Mouse (Mus musculus) kidney, postnatal 0 days (tissue): ENCODE measurements around the gene Cyp4f39. TPM values are rescaled to one million over a fixed set of nuclear protein-coding genes. Genes with fewer than 3 reads are reported as not detected.

ENCODE experiments used
- ATAC-seq: fragments of 200-750 bp; cut with Nextera tagmentation; replicated peaks from 2 replicates; pipeline ENCODE4 v1.8.0; 2017; ENCODE audit warnings: low read depth, moderate number of reproducible peaks, moderate TSS enrichment, moderate library complexity; ENCODE audit not compliant: low FRiP score
- DNase-seq: peaks from one replicate; pipeline ENCODE4 v3.0.0-alpha.2; 2016; ENCODE audit warnings: low spot score
- H3K27ac ChIP-seq: fragments of 300-500 bp; sonication (generic); 2 replicates; pipeline ENCODE4 v1.5.1; 2014; ENCODE audit warnings: mild to moderate bottlenecking
- H3K27me3 ChIP-seq: fragments of 300-500 bp; sonication (generic); 2 replicates; pipeline ENCODE4 v1.6.1; 2014; ENCODE audit warnings: low read length, mixed read lengths; ENCODE audit not compliant: insufficient read depth
- H3K36me3 ChIP-seq: fragments of 300-500 bp; sonication (generic); 2 replicates; pipeline ENCODE4 v1.6.1; 2014; ENCODE audit warnings: low read length, mixed read lengths; ENCODE audit not compliant: insufficient read depth
- H3K4me1 ChIP-seq: fragments of 300-500 bp; sonication (generic); replicated peaks from 2 replicates; pipeline ENCODE4 v1.6.1; 2014; ENCODE audit warnings: antibody characterized with exemption, low read length, mixed read lengths; ENCODE audit not compliant: insufficient read depth
- H3K4me2 ChIP-seq: fragments of 300-500 bp; sonication (generic); 2 replicates; pipeline ENCODE4 v1.6.1; 2014; ENCODE audit warnings: mild to moderate bottlenecking, low read length, moderate library complexity, mixed read lengths
- H3K4me3 ChIP-seq: fragments of 300-500 bp; sonication (generic); replicated peaks from 2 replicates; pipeline ENCODE4 v1.5.1; 2014; ENCODE audit warnings: low read depth, low read length
- H3K9ac ChIP-seq: fragments of 300-500 bp; sonication (generic); 2 replicates; pipeline ENCODE4 v1.6.1; 2014; ENCODE audit warnings: low read depth, low read length
- H3K9me3 ChIP-seq: fragments of 300-500 bp; sonication (generic); replicated peaks from 2 replicates; pipeline ENCODE4 v1.6.1; 2016; ENCODE audit warnings: low read length, inconsistent platforms, mixed read lengths
- CTCF ChIP-seq: IDR thresholded peaks from 2 replicates; pipeline ENCODE4 v1.5.1; 2016; ENCODE audit warnings: antibody characterized with exemption, low read depth, mild to moderate bottlenecking, moderate library complexity
- WGBS: fragments of 180-500 bp; shearing (Covaris S2); extraction: QIAGEN DNeasy Blood & Tissue Kit; methylation state at CpG from one replicate; pipeline ENCODE4 v1.1.7; 2014; 5-methylcytosine and 5-hydroxymethylcytosine counted together
- polyA plus RNA-seq: library from polyadenylated mRNA; unstranded; fragments of >200 nt; fragmentation: Nextera tagmentation; extraction: Ambion mirVana; gene quantifications from 2 replicates; pipeline ENCODE4 v1.2.1, GENCODE M21; 2015

The Cyp4f39 gene
- polyA plus RNA-seq, 1 experiment from 2014 or later, result 0.54 TPM

- Histone ChIP-seq H3K36me3 (no peaks in the 10 kb centered on the region), H3K27me3 (no peaks in the 10 kb centered on the region), H3K4me2 (no peak overlapping the region), H3K9me3 (no peaks in the 10 kb centered on the region), H3K4me3 (no peak overlapping the region), H3K4me1 (no peaks in the 10 kb centered on the region), H3K27ac (no peak overlapping the region), H3K9ac (no peak overlapping the region)
- 92% methylated on average over 4 of the region's 4 CpGs for WGBS
- ATAC-seq (no peak), DNase-seq (no peak)
- TF ChIP-seq CTCF, result no peak
Observed at GRCm38 (mm10) chr17:32437106-32437505, 15.4 kb upstream of the Cyp4f39 start.

GRCm38 (mm10) chr17:32443245-32443644 lies 9.3 kb upstream of the Cyp4f39 start:
- H3K36me3 ChIP-seq, result no peaks in the 10 kb centered on the region
- H3K4me2 ChIP-seq, result no peak overlapping the region
- no peaks in the 10 kb centered on the region for H3K9me3 ChIP-seq
- no peaks in the 10 kb centered on the region for H3K27me3 ChIP-seq
- no peaks in the 10 kb centered on the region for H3K4me1 ChIP-seq
- no peak overlapping the region for H3K4me3 ChIP-seq
- no peak for TF ChIP-seq CTCF
- H3K9ac ChIP-seq, result no peak overlapping the region
- 80% methylated on average over 6 of the region's 6 CpGs for WGBS
- ATAC-seq (no peak), DNase-seq (no peak)
- H3K27ac ChIP-seq, result no peak overlapping the region

- no peaks in the 10 kb centered on the region for H3K9me3 ChIP-seq
- H3K4me1 ChIP-seq, result no peaks in the 10 kb centered on the region
- H3K27ac ChIP-seq, result no peak overlapping the region
- no peak overlapping the region for H3K9ac ChIP-seq
- TF ChIP-seq CTCF, result no peak
- no peak overlapping the region for H3K4me3 ChIP-seq
- no peaks in the 10 kb centered on the region for H3K27me3 ChIP-seq
- DNase-seq, result no peak
- ATAC-seq, result no peak
- no peak overlapping the region for H3K4me2 ChIP-seq
- 69% methylated on average over 5 of the region's 5 CpGs for whole genome bisulfite sequencing
- H3K36me3 ChIP-seq, result no peaks in the 10 kb centered on the region
Observed at GRCm38 (mm10) chr17:32445016-32445415, 7.5 kb upstream of the Cyp4f39 start.

- TF ChIP-seq CTCF, result no peak
- no peak overlapping the region for H3K9ac ChIP-seq
Observed at GRCm38 (mm10) chr17:32447195-32447594, 5.3 kb upstream of the Cyp4f39 start.

GRCm38 (mm10) chr17:32449042-32449441 lies 3.5 kb upstream of the Cyp4f39 start:
- Histone ChIP-seq H3K9me3 (no peaks in the 10 kb centered on the region), H3K27me3 (no peaks in the 10 kb centered on the region), H3K4me3 (no peak overlapping the region), H3K4me1 (no peaks in the 10 kb centered on the region), H3K36me3 (no peaks in the 10 kb centered on the region), H3K9ac (no peak overlapping the region), H3K27ac (no peak overlapping the region), H3K4me2 (no peak overlapping the region)
- TF ChIP-seq CTCF, result no peak
- DNase-seq (no peak), ATAC-seq (no peak)
- 83% methylated on average over 1 of the region's 1 CpGs for WGBS

More at GRCm38 (mm10) chr17:32447195-32447594, 5.3 kb upstream of the Cyp4f39 start:
- DNase-seq, result no peak
- Histone ChIP-seq H3K27ac (no peak overlapping the region), H3K36me3 (no peaks in the 10 kb centered on the region), H3K27me3 (no peaks in the 10 kb centered on the region), H3K4me1 (no peaks in the 10 kb centered on the region), H3K4me3 (no peak overlapping the region), H3K9me3 (no peaks in the 10 kb centered on the region), H3K4me2 (no peak overlapping the region)
- no peak for ATAC-seq

GRCm38 (mm10) chr17:32450844-32451537 lies 1.5 kb upstream of the Cyp4f39 start:
- no peaks in the 10 kb centered on the region for H3K27me3 ChIP-seq
- no peak overlapping the region for H3K4me2 ChIP-seq
- DNase-seq, result peak; percentile 62
- TF ChIP-seq CTCF, result no peak
- H3K36me3 ChIP-seq, result no peaks in the 10 kb centered on the region
- H3K4me1 ChIP-seq, result no peaks in the 10 kb centered on the region
- WGBS, result 11% methylated on average over 2 of the region's 2 CpGs
- no peak overlapping the region for H3K4me3 ChIP-seq
- no peak overlapping the region for H3K27ac ChIP-seq
- no peak for ATAC-seq
- no peak overlapping the region for H3K9ac ChIP-seq
- H3K9me3 ChIP-seq, result no peaks in the 10 kb centered on the region

GRCm38 (mm10) chr17:32454188-32454587 lies 1.7 kb downstream of the Cyp4f39 start:
- ATAC-seq, result no peak

More at GRCm38 (mm10) chr17:32454188-32454587, 1.7 kb downstream of the Cyp4f39 start:
- no peak for TF ChIP-seq CTCF
- Histone ChIP-seq H3K4me2 (no peak overlapping the region), H3K27me3 (no peaks in the 10 kb centered on the region), H3K9ac (no peak overlapping the region), H3K4me1 (no peaks in the 10 kb centered on the region), H3K36me3 (no peaks in the 10 kb centered on the region), H3K27ac (no peak overlapping the region), H3K4me3 (no peak overlapping the region), H3K9me3 (no peaks in the 10 kb centered on the region)
- WGBS, result 71% methylated on average over 4 of the region's 4 CpGs
- DNase-seq, result no peak
